Mouse (Mus musculus) 416B (cell line): ENCODE results near the gene Abhd12.

Experiments
- DNase-seq: peaks from one replicate; pipeline ENCODE4 v3.0.0; 2011; ENCODE audit warnings: low read depth

Abhd12 gene

GRCm38 (mm10) chr2:150851251-150851650, 53.3 kb downstream of the Abhd12 start:
- DNase-seq = no peak

GRCm38 (mm10) chr2:150847436-150847995, 57.0 kb downstream of the Abhd12 start:
- DNase-seq = no peak

GRCm38 (mm10) chr2:150844798-150845197, 59.7 kb downstream of the Abhd12 start:
- no peak for DNase-seq

GRCm38 (mm10) chr2:150842049-150842461, 62.5 kb downstream of the Abhd12 start:
- DNase-seq = no peak

GRCm38 (mm10) chr2:150841109-150841508, 63.4 kb downstream of the Abhd12 start:
- no peak for DNase-seq

GRCm38 (mm10) chr2:150839686-150840471, 64.7 kb downstream of the Abhd12 start:
- DNase-seq = peak; percentile 86

- no peak for DNase-seq
Measured at GRCm38 (mm10) chr2:150837781-150838180, 66.8 kb downstream of the Abhd12 start.

- DNase-seq = no peak
Measured at GRCm38 (mm10) chr2:150836906-150837305, 67.6 kb downstream of the Abhd12 start.

GRCm38 (mm10) chr2:150835975-150836374, 68.6 kb downstream of the Abhd12 start:
- no peak for DNase-seq

GRCm38 (mm10) chr2:150834616-150835015, 69.9 kb downstream of the Abhd12 start:
- no peak for DNase-seq

GRCm38 (mm10) chr2:150832029-150832428, 72.5 kb downstream of the Abhd12 start:
- DNase-seq = no peak

- no peak for DNase-seq
Measured at GRCm38 (mm10) chr2:150830911-150831441, 73.6 kb downstream of the Abhd12 start.

GRCm38 (mm10) chr2:150830011-150830410, 74.5 kb downstream of the Abhd12 start:
- no peak for DNase-seq

- DNase-seq = no peak
Measured at GRCm38 (mm10) chr2:150828654-150829053, 75.9 kb downstream of the Abhd12 start.

- peak; percentile 40 for DNase-seq
Measured at GRCm38 (mm10) chr2:150828164-150828563, 76.4 kb downstream of the Abhd12 start.

- DNase-seq = no peak
Measured at GRCm38 (mm10) chr2:150826426-150826825, 78.1 kb downstream of the Abhd12 start.

GRCm38 (mm10) chr2:150822987-150823386, 81.6 kb downstream of the Abhd12 start:
- DNase-seq = peak; percentile 67

GRCm38 (mm10) chr2:150820720-150821119, 83.8 kb downstream of the Abhd12 start:
- DNase-seq = peak; percentile 21

- DNase-seq = no peak
Measured at GRCm38 (mm10) chr2:150818742-150819141, 85.8 kb downstream of the Abhd12 start.

GRCm38 (mm10) chr2:150816676-150817402, 87.7 kb downstream of the Abhd12 start:
- DNase-seq = no peak

- no peak for DNase-seq
Measured at GRCm38 (mm10) chr2:150812816-150813215, 91.7 kb downstream of the Abhd12 start.

- DNase-seq = no peak
Measured at GRCm38 (mm10) chr2:150810603-150811002, 93.9 kb downstream of the Abhd12 start.

- no peak for DNase-seq
Measured at GRCm38 (mm10) chr2:150808812-150809211, 95.7 kb downstream of the Abhd12 start.
